Mouse (Mus musculus) cerebellum, adult 2 months (tissue): Measurements from ENCODE around the gene Cacna2d2. TPM values are rescaled to one million over a fixed set of nuclear protein-coding genes. Genes with fewer than 3 reads are reported as not detected.

Source experiments
- DNase-seq, 2 experiments: peaks; one replicate each; pipeline ENCODE4 v3.0.0; 2021
- H3K27ac ChIP-seq: fragments of 200-500 bp; 2 replicates; pipeline ENCODE4 v1.5.1; 2012; ENCODE audit warnings: low read length, control low read depth, inconsistent platforms; ENCODE audit not compliant: insufficient read depth
- H3K27me3 ChIP-seq: fragments of 200-500 bp; 2 replicates; pipeline ENCODE4 v1.6.1; 2012; ENCODE audit warnings: inconsistent platforms, mild to moderate bottlenecking, low read length, moderate library complexity; ENCODE audit not compliant: control insufficient read depth, insufficient read depth
- H3K4me1 ChIP-seq: fragments of 200-500 bp; 2 replicates; pipeline ENCODE4 v1.6.1; 2011; ENCODE audit warnings: low read length; ENCODE audit not compliant: control insufficient read depth, insufficient read depth
- H3K4me3 ChIP-seq: fragments of 200-500 bp; replicated peaks from 2 replicates; pipeline ENCODE3; 2011; ENCODE audit warnings: mild to moderate bottlenecking, low read depth, low read length, control low read depth; ENCODE audit not compliant: insufficient read depth
- CTCF ChIP-seq: fragments of 200-500 bp; IDR thresholded peaks from 2 replicates; pipeline ENCODE4 v1.5.1; 2011; ENCODE audit warnings: low read depth, mild to moderate bottlenecking, control low read depth, low read length, moderate library complexity, borderline replicate concordance; ENCODE audit not compliant: insufficient read depth
- POLR2A ChIP-seq: fragments of 200-500 bp; IDR thresholded peaks from 2 replicates; pipeline ENCODE4 v1.6.1; 2011; ENCODE audit warnings: low read length, control low read depth, borderline replicate concordance; ENCODE audit not compliant: insufficient read depth
- WGBS: fragments of 180-500 bp; shearing (Covaris S2); methylation state at CpG from one replicate; pipeline ENCODE4 v1.1.7; 2018; 5-methylcytosine and 5-hydroxymethylcytosine counted together
- polyA plus RNA-seq: library from polyadenylated mRNA; depleted of rRNA; stranded (reverse); fragments of >200 nt; gene quantifications from 2 replicates; pipeline ENCODE4 v1.2.3, GENCODE M21; 2012; rRNA removed

Gene Cacna2d2
- 130 and 148 TPM in 2 replicates for polyA plus RNA-seq

GRCm38 (mm10) chr9:107399491-107399971 lies at the start of gene Cacna2d2:
Cacna2d2 (plus strand) TSS chr9:107399612.
- peak; percentile 87 to 90 for DNase-seq
- WGBS = 2% methylated on average over 40 of the region's 54 CpGs

GRCm38 (mm10) chr9:107354826-107355225 lies 44.6 kb upstream of the Cacna2d2 start:
- peak in 1 of 2 experiments; percentile 29 for DNase-seq
- no peaks in the 10 kb centered on the region for H3K27me3 ChIP-seq
- no peak overlapping the region for H3K4me3 ChIP-seq
- no peak overlapping the region for H3K27ac ChIP-seq
- peaks cover 3% of the 10 kb centered on the region; the same call in 1 of the 2 replicates for H3K4me1 ChIP-seq
- 72% methylated on average over 1 of the region's 1 CpGs for WGBS
- TF ChIP-seq CTCF (no peak), POLR2A (no peak)

More at GRCm38 (mm10) chr9:107399491-107399971, at the start of gene Cacna2d2:
- TF ChIP-seq CTCF (no peak), POLR2A (peak; percentile 80; the same call in 1 of the 2 replicates)
- peak within 1 kb of the TSS; percentile 72 for H3K27ac ChIP-seq
- peak within 1 kb of the TSS; percentile 75 for H3K4me3 ChIP-seq
- no peaks in the 10 kb centered on the region for H3K27me3 ChIP-seq
- H3K4me1 ChIP-seq = peaks cover 13% of the 10 kb centered on the region

- H3K27ac ChIP-seq = no peak overlapping the region
- H3K27me3 ChIP-seq = no peaks in the 10 kb centered on the region
- no peak for TF ChIP-seq POLR2A
- TF ChIP-seq CTCF = peak; percentile 75
- WGBS = 36% methylated on average over 7 of the region's 7 CpGs
- peak; percentile 80 to 85 for DNase-seq
- H3K4me1 ChIP-seq = peaks cover 3% of the 10 kb centered on the region; the same call in 1 of the 2 replicates
- no peak overlapping the region for H3K4me3 ChIP-seq
These were observed 43.3 kb upstream of the Cacna2d2 start for GRCm38 (mm10) chr9:107355870-107356765.

- DNase-seq = peak; percentile 77 to 92
- no peak overlapping the region for H3K27ac ChIP-seq
- no peaks in the 10 kb centered on the region for H3K27me3 ChIP-seq
- TF ChIP-seq CTCF = peak; percentile 97
- no peak for TF ChIP-seq POLR2A
- H3K4me3 ChIP-seq = no peak overlapping the region
- WGBS = 5% methylated on average over 5 of the region's 5 CpGs
- H3K4me1 ChIP-seq = 0 out of 2 replicates have a peak, but pooled peaks cover 3% of the 10 kb centered on the region
These were observed 41.8 kb upstream of the Cacna2d2 start for GRCm38 (mm10) chr9:107357651-107358050.

- no peak for TF ChIP-seq POLR2A
- no peak for TF ChIP-seq CTCF
- no peak for DNase-seq
- H3K27ac ChIP-seq = no peak overlapping the region
- no peaks in the 10 kb centered on the region for H3K4me1 ChIP-seq
- 37% methylated on average over 3 of the region's 3 CpGs for WGBS
- H3K27me3 ChIP-seq = no peaks in the 10 kb centered on the region
- no peak overlapping the region for H3K4me3 ChIP-seq
These were observed 38.4 kb upstream of the Cacna2d2 start for GRCm38 (mm10) chr9:107360989-107361388.

- no peaks in the 10 kb centered on the region for H3K4me1 ChIP-seq
- H3K27ac ChIP-seq = no peak overlapping the region
- peak; percentile 69 to 71 for DNase-seq
- TF ChIP-seq CTCF (peak; percentile 83), POLR2A (no peak)
- no peak overlapping the region for H3K4me3 ChIP-seq
- 11% methylated on average over 3 of the region's 3 CpGs for WGBS
- no peaks in the 10 kb centered on the region for H3K27me3 ChIP-seq
These were observed 32.8 kb upstream of the Cacna2d2 start for GRCm38 (mm10) chr9:107366644-107367043.

- Histone ChIP-seq H3K4me3 (no peak overlapping the region), H3K27me3 (no peaks in the 10 kb centered on the region), H3K4me1 (no peaks in the 10 kb centered on the region), H3K27ac (no peak overlapping the region)
- no peak for TF ChIP-seq POLR2A
- TF ChIP-seq CTCF = no peak
- WGBS = 100% methylated on average over 1 of the region's 1 CpGs
- DNase-seq = no peak
These were observed 31.1 kb upstream of the Cacna2d2 start for GRCm38 (mm10) chr9:107368302-107368701.
